Mouse (Mus musculus): ENCODE measurements around the gene Zbtb8b.
"Not testable (repeated sequence)": the region's sequence is repeated elsewhere in the genome, so short reads cannot be mapped to it uniquely, and the experiment has no call there.

Gene Zbtb8b

DNA sequence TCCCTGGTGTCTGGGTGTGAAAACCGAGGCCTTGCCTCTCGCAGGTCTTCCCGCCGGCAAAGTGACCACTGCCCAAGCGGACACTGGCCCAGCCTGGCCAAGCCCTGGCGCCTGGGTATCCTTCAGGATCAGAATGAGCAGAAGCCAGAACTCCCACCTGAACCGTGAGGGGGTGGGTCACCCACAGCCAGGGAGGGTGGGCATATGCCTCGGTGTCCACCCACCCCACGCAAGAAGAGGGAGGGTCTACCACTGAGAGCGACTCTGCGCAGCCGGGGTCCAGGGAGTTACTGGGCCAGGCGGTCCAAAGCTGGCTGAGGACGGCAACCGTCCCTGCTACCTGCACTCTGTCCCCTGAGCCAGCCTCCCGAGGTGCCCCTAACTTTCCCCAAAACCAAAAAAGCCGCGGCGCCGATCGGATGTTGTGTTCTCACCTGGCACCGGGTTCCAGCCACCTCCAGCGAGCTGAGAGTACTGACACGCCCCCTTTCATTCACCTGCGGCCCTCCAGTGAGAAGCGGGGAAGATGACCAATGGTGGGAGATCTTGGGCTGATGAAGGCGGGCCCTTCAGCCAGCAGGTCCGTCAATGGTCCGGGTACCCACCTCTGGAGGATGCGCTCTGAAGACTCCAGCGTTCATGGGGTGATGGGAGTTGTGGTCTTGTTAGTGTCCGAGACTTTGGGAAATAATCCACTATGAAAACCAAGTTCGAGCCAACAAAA, at the start of gene Zbtb8b:
Zbtb8b (minus strand) TSS at position 514 of the 724 bp plus-strand sequence.
- no peak for DNase-seq (ENCODE audit: low read depth)

DNA sequence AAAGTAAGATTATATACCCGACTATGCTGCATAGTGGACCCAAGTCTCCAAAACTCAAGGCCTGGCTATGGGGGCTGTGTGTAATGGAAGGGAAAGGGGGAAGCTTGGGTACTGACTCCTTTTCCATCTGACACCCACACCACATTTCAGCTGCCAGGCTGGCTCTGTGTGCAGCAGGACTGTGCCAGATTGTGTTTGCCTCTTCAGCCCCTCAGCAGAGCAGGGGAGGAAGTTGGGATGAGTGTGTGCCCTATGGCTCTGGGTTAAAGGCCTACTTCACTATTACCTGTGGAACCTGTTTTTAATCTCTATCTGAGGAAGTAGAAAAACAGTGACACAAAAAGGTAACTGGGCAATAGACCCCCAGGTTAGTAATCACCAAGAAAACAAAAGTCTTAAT, 40.4 kb upstream of the Zbtb8b start:
- DNase-seq (ENCODE audit: low read depth) = no peak

DNA sequence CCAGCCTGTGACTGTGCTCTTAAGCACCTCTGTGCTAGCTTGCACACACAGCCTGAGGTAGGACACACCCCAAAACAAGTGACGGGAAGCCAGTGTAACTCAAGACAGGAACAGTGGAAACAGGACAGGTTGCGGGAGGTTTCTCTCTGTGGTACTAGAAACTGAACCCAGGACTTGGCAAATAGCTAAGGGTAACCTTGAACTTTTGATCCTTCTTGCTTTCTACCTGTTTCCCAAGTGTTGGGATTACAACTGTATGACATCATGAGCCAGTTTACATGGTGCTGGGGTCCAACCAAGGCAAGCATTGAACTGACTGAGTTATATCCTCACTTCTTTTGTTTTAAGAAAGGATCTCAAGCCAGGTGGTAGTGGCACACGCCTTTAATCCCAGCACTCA, 39.2 kb upstream of the Zbtb8b start:
- DNase-seq (ENCODE audit: low read depth) = no peak

DNA sequence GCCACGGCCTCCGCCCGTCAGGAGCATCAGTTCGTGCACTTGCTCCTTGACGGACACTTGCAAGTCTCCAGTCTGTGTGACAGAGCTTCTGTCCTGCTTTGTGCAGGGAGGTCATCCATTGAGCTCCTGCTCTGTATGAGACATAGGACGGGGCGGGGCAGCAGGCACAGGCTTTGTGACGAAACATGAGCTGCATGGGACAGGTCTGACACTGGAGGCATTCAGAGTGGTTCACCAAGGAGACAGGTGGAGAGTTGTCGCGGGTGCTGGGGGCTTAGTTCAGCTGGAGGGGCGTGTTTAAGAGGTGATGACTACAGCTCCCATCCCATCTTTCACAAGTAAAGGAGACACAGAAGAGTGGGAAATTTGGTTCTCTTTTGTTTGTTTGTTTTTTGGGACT, 35.4 kb upstream of the Zbtb8b start:
- DNase-seq (ENCODE audit: low read depth) = no peak

DNA sequence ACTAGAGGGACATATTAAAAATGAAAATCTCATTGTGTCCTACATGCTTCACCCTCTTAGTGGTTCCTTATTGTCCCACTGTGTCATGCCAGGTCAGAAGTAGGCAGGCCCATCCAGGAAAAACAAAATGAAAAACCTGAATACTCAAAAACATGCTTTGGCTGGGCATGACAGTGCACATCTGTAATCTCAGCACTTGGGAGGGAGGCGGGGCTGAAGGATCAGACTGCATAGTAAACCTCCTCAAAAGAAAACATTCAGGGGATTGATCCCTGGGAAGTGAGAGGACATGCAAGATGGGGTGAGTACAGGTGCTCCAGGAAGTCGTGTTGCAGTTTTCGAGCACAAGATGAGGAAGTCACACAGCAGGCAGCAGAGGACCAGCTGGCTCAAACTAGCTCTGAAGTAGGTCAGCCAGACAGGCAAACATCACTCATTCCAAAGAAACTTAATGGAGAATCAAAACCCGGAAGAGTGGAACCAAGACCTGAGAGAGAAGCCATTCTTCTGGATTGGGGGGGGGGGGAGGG, 23.7 kb upstream of the Zbtb8b start:
- DNase-seq (ENCODE audit: low read depth) = no peak

DNA sequence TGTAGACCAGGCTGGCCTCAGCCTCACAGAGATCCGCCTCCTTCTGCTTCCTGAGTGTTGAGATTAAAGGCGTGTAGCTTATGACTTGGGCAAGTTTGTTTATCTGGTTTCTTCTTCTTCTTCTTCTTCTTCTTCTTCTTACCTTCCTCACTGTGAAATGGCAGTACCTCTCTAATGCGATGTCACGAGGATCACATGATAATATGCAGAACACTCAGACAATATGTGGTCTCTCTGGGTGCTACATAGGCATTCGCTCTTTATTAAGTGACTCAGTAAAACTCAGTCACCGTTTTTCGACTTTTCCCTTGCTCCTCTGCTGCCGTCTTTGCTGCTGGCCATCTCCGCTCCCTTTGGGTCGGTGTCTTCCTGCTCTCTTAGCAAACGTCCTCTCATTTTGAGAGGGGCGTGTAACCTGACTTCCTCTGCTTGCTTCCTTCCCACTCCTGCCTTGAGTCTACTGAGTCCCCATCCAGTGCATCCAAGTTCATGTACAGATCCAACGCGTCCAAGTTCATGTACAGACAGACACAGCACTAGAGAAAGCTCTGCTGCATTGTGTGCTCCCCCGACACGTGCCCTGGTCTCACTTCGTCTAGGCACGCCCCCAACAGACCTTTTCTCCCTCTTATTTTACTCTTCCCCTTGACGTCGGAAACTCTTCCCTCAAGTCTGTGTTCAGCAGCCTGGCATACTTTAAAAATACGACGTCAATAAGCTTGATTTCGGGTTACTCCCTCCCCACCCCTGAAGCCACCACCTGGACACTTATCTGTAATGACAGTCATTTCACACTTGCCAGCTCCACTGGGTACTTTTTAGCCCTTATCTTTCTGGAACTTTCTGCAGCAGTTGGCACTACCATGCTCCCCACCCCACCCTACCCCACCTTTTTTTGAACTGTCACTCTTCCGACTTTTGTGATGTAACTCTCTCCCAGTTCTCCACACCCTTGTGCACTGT, 22.7 kb upstream of the Zbtb8b start:
- no peak for DNase-seq (ENCODE audit: low read depth)

DNA sequence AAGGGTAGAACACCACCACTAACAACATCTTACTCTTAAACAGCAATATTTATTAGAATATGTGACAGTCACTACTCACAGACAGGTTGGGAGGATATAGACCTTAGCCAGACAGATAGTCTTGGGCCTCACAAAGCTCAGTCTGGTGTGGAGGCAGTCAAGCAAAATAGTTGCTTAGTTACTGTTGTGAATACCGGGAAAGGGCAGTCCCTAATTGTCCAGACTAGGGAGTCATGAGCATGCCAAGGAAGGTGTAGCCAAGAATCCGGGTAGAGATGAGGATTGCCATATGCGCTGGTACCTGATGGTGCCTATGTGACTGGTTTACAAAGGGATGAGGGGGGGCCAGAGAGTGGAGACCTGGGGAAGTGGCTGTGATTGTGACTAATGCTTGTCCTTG, 21.5 kb upstream of the Zbtb8b start:
- DNase-seq (ENCODE audit: low read depth) = no peak

DNA sequence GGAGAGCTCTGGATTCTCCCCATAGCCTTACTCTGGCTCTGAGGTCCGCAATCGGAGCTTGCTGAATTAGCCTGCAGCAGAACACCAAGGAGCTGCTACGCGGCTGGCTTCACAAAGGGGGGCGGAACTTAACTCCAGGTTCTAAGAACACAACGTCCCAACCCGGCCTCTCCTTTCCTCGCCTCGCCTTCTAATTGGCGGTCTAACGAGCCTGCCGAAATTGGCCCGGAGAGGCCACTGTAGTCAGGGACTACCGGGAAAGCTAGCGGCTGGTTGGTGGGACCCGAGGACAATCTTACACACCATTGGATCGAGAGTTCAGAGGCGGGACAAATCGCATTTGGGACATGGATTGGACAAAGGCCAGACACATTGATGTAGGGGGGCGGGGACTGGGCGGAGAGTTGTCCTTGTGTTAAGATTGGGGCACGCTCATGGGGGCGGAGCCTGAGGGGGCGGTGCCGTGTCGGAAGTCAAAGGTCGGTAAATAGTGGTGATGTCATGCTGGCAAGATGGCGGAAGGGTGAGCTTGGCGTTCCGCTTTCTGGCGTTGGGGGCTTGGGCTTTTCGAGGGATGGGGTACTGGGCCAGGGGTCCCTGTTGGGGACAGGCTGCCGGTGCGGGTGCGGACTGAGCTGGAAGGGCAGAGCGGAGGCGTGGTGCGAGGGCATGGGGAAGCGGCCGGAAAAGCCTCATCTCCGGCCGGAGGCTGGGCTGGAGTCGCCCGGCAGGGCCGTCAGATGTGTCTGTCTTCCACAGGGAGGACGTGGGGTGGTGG, 20.7 kb upstream of the Zbtb8b start, which contains the start of gene Bsdc1:
Bsdc1 (plus strand) TSS at position 399 of the 778 bp plus-strand sequence.
- peak; percentile 100 for DNase-seq (ENCODE audit: low read depth)

DNA sequence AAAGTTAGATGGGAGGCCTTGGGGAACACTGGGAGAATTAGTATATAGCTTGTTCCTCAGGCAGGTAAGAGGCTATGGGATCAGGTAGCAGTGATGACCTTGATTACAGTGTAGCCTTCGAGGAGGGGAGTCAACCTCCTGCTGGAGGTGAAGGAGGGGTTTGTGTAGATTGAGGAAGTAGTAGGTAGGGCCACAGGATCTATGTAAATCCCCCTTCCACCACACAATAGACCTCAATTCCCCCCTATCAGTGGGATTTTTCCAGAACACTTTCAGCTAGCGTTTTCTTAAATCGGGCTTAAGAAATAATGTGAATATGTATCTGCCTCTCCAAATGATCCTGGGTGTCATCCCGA, 20.2 kb upstream of the Zbtb8b start:
- no peak for DNase-seq (ENCODE audit: low read depth)

DNA sequence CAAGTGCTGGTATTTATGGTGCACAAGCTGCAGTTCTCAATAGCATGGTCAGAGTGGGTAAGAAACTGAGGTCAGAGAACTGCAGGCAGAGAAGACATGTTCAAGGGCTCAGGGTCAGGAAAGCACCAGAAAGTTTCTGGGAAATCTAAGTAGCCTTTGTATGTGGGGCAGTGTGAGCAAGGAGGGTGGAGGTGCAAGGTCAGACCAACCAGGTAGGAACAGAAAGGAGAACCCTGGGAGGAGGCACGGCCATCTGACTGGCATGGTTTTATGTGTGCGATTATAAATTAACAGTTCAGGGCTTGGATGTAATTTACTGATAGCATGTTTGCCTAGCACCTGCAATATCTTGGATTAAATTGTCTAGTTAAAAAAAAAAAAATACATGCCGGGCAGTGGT, 19.1 kb upstream of the Zbtb8b start:
- DNase-seq (ENCODE audit: low read depth) = no peak

DNA sequence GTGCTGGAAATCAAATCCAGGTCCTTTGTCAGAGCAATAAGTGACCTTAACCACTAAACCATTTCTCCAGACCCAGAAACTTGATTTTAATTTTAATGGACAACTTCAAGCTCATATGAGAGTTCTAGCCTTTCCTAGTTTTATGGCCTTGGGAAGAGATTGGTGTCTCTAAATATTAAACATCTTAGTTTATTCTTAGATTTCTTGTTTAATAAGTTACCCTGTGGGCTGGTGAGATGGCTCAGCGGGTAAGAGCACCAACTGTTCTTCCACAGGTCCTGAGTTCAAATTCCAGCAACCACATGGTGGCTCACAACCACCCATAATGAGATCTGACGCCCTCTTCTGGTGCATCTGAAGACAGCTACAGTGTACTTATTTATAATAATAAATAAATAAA, 16.7 kb upstream of the Zbtb8b start:
- not testable (repeated sequence) for DNase-seq (ENCODE audit: low read depth)

DNA sequence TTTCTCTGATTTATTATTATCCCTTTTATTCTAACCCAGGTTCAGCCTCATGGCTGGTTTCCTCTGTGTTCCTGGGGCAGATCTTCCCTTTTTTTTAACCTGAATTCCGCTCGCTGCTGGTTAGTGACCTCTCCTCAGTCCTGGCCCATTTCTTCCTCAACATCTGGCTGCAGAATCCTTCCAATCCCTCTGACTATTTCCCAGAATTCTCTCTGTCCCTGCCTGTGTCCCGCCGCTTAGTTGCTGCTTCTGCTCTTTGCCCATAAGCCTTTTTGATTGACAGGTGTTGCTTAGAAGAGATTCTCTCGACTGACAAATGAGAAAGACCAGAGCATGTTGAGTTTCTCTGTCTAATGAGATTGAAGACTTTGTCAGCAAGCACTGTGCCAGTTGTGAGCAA, 15.5 kb upstream of the Zbtb8b start:
- DNase-seq (ENCODE audit: low read depth) = no peak

DNA sequence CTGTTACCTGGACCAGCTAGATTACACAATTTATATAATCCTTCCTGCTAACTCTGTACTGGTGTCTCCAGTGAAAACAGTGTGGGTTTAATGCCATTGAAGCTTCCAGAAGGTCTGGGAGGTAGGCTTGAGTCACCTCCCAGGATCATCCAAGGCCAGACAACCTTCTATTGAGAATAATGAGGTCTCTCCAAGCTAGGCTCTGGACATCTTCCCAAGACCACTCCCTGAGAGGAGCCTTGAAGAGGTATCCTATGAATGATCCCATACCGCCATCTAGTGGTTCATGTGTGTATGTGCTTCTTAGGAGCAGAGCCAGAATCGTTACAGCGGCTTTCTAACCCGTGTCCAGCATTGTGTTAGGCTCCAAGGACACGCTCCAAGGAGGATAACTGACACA, 14.6 kb upstream of the Zbtb8b start:
- DNase-seq (ENCODE audit: low read depth) = peak; percentile 60

DNA sequence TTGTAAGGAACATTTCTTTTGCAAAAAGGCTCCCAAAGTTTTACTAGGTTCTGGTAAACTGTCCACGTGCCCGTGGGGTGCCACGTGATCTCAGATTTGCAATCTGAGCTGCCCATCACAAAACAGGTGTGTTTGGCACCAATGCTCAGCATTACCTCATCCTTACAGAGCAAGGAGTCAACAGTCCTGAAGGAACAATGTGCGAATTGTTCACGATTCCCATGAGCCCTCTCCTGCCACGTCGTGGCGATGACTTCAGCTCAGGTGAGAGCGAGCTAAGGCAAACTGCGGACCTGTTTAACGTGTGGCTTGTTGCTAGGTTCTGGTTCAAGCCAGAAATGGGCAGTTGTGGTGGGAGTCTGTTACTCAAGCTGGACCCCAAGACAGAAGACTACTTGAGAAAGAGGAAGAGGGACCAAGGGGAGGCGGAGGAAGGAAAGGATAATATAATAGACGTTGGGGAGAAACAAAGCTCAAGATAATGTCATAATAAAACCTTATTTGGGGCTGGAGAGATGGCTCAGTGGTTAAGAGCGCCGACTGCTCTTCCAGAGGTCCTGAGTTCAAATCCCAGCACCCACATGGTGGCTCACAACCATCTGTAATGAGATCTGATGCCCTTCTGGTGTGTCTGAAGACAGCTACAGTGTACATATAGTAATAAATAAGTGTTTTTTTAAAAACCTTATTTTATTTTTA, 11.0 kb upstream of the Zbtb8b start:
- no peak for DNase-seq (ENCODE audit: low read depth)

DNA sequence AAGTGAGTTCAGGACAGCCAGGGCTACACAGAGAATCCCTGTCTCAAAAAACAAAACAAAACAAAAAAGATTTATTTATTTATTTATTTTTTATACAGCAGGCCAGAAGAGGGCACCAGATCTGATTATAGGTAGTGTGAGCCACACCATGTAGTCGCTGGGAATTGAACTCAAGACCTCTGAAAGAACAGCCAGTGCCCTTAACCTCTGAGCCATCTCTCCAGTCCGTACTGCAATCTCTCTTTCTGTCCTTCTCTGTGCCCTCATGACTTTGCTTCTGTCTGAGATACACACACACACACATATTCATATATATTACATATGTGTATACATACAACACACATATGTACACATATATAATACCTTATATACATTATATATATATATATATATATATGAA, 10.2 kb upstream of the Zbtb8b start:
- DNase-seq (ENCODE audit: low read depth) = no peak

DNA sequence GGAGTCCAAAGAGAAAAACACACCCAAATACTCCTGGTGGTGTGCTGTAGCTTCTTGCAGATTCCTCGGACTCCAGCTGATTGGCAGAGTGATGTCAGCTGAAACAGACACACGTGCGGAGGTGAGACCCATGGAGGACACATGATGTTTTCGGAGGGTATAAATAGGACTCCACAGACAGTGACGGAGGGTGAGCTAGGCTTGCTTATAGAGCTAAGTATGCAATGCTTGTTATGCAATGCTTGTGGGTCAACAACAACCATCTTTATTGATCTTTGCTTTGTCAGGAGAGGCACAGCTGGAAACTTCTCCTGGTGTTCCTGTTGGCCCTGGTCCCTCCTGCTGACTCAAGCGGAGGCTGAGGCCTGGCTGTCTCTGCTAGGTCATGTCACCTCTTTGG, 8.1 kb upstream of the Zbtb8b start:
- DNase-seq (ENCODE audit: low read depth) = no peak

DNA sequence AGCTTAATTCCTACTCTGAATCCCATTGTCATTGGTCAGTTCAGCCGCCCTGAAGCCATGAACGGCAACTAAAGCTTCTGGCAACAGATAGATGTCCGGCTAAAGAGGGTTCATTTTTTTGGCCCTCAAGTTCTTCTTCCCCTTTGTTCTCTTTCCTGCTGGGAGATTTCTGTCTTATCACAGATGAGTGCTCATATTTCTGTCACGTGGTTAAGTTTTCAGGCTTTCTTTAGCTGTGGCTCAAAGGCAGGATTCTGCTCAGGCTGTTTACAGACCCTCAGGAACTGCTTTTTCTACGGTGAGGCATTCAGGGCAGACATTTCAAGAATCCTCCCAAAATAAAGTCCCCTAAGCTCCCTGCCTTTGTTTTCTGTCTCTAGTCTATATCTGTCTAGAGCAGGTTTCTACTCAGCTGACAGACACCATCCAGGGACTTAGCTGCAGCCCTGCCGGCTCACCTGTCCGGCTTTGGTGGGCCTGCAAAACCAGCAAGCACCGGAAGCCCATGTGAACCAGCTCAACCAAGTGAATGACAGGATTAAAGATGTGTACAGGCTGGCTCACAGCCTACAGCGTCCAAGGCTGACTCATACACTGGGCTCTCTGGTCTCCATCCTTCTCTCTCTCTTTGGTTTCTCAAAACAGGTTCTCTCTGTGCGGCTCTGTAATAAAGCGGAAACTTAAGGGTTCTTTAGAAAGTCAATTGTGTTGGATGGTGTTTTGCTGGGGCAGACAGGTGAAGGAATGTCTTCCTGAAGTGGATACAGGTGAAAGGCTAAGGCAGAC, 7.3 kb upstream of the Zbtb8b start:
- DNase-seq (ENCODE audit: low read depth) = no peak

DNA sequence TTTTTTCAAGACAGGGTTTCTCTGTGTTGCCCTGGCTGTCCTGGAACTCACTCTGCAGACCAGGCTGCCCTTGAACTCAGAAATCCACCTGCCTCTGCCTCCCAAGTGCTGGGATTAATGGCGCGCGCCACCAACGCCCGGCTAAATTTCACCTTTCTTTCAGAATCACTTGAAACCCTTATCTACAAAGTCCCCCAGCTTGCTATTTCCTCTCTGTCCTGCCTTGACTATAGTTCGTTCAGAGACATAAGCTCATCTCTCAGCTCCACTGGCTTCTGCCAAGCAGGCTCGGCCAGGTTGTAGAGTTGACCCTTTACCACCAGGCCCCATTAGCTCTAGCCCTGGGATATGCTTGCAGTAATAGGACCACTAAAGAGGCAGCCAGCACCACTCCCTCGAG, 6.7 kb upstream of the Zbtb8b start:
- DNase-seq (ENCODE audit: low read depth) = no peak

DNA sequence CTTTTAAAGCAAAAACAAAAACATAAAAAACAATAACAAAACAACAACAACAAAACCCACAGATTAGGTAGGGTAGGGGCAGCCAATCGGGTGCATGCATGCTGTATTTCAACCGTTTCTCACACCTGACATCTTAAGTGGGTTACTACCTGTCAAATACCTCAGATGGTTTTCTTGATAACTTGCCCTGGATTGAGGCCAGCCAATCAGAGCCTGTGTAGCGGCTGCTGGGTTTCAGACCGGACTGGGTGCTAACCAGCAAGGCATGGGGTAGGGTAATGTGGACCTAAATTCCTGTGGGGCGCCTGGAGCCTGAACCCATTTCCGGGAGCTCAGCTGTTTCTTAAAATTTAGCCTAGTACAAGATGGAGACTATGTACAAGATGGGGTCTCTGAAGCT, 492 bp upstream of the Zbtb8b start:
- no peak for DNase-seq (ENCODE audit: low read depth)

DNA sequence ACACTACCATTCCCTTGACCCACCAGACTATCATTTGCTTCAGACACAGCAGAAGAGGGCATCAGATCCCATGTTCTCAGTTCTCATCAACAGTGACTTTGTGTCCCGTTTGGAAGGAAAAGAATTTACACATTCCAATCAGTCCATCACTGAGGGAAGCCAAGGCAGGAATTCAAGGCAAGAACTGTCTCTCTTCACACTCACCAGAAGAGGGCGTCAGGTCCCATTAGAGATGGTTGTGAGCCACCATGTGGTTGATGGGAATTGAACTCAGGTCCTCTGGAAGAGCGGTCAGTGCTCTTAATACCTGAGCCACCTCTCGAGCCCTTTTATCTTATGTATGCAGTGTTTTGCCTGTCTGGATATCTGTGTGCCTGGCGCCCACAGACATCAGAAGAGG, 22.3 kb downstream of the Zbtb8b start:
- DNase-seq (ENCODE audit: low read depth) = no peak

DNA sequence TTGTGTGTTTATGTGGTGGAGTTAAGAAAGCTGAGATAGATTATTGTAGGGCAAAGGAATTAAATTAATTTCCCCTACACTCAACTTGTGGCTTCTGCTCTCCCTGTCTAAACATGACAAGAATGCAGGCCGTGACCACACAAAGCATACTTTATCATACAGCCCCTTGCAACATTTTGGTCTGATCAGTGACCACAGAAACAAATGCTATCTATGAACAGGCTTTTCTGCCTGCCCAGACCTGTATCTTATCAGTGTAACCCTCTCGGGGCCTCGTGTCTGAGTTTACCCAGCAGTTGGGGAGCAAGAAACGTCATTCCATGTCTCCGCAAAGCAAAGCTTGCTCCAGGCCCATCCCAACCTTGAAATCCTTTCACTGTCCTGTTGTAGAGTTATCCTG, 24.2 kb downstream of the Zbtb8b start:
- DNase-seq (ENCODE audit: low read depth) = no peak
